ENCODE assay signal across 10 mouse cellular contexts in the genomic region with DNA sequence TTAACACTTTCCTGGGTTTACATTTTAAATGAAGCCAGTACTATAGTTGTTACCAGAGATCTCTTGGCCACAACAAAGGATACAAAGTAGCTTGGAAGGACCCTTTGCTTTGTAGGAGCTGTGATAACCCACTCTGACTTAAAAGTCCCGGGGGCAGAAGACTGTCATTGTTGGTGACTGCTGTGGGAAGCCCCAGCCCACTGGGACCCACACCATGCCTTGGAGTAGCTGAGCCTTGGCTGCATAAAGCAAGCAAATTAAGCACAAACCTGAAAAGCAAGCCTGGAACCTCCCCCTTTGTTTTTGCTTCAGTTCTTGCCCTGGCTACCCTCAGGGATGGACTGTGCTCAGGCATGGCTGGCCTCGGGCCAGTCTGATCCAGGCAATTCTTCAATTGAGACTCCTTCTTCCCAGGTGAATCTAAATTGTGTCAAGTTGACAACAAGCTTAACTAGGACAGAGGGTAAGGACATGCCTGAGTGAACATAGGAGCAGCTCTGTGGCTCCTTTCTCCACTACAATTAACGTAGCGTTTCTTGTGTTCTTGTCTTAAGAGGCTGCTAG. TPM values are rescaled to one million over a fixed set of nuclear protein-coding genes. Genes with fewer than 3 reads are reported as not detected.
DNase-seq lines count a peak whose midpoint lies in the region; ATAC-seq lines count a peak whose summit lies in the region.
"Had no signal": no experiment of that assay in that cellular context is flagged by ENCODE, and none has a peak within 500 bp of the region (broad histone marks: within the 10 kb centered on the region; RNA-seq: fewer than 3 reads in every experiment).

No protein-coding gene starts in this region.

- DNase-seq in cerebellum, postnatal 10 days: peak; percentile 17 to 30
- DNase-seq in cerebellum, postnatal 4 days (ENCODE audit: low spot score in 2 of 2): no peak
- peak; percentile 12 for DNase-seq in brain, adult 2 months (ENCODE audit: low read depth, low spot score)
- peak; percentile 71 for DNase-seq in kidney, adult 18-20 months
- DNase-seq in kidney, postnatal 10 days: peak; percentile 71
- DNase-seq in frontal cortex, postnatal 14 days (ENCODE audit: low spot score in 2 of 2): no peak

- ATAC-seq in CD4-positive, CD25-positive, alpha-beta regulatory T cell, adult 4 months: no peak
- ATAC-seq: forebrain, embryonic 16.5 days; lung, postnatal 0 days had no signal

RNA-seq across cellular contexts. Expression of a gene that starts 21.1 kb away (rescaled TPM):
- 1 to 10 TPM; 2.1 to 2.3 TPM for polyA plus RNA-seq in CD4-positive, CD25-positive, alpha-beta regulatory T cell, adult 4 months (2017; shearing (Covaris generic))

RNA-seq across cellular contexts. Expression of a gene that starts 36.0 kb away (rescaled TPM):
- not detected for polyA plus RNA-seq in CD4-positive, CD25-positive, alpha-beta regulatory T cell, adult 4 months (2017; shearing (Covaris generic))
- polyA plus RNA-seq: forebrain, embryonic 16.5 days; Patski had no signal

Comparison
In these comparisons a context has a peak if more than half of its experiments do, and no peak if none do; other contexts are left out.
1. DNase-seq: peak in cerebellum, postnatal 10 days (2 of 2), brain, adult 2 months (single experiment), kidney, adult 18-20 months (single experiment) and kidney, postnatal 10 days (single experiment); none in cerebellum, postnatal 4 days (0 of 2) and frontal cortex, postnatal 14 days (0 of 2).